Mouse (Mus musculus) lung, embryonic 14.5 days (tissue): ENCODE results near the gene Eps8l3. TPM values are rescaled to one million over a fixed set of nuclear protein-coding genes. Genes with fewer than 3 reads are reported as not detected.
A peak's percentile ranks its signal among the peaks of the same experiment; 100 is the strongest.

Experiments
- ATAC-seq: fragments of 200-750 bp; cut with Nextera tagmentation; 2 replicates; pipeline ENCODE4 v1.8.0; 2017; ENCODE audit warnings: mild to moderate bottlenecking, moderate TSS enrichment, moderate library complexity; ENCODE audit not compliant: insufficient read depth
- DNase-seq: peaks from one replicate; pipeline ENCODE4 v3.0.0-alpha.2; 2015
- H3K27ac ChIP-seq: fragments of 300-500 bp; sonication (generic); 2 replicates; pipeline ENCODE4 v1.5.1; 2014; ENCODE audit warnings: low read depth, mild to moderate bottlenecking, moderate library complexity
- H3K27me3 ChIP-seq: fragments of 300-500 bp; sonication (generic); 2 replicates; pipeline ENCODE4 v1.6.1; 2014; ENCODE audit warnings: low read length, control low read depth; ENCODE audit not compliant: insufficient read depth
- H3K36me3 ChIP-seq: fragments of 300-500 bp; sonication (generic); 2 replicates; pipeline ENCODE4 v1.6.1; 2014; ENCODE audit warnings: control low read depth; ENCODE audit not compliant: insufficient read depth
- H3K4me1 ChIP-seq: fragments of 300-500 bp; sonication (generic); 2 replicates; pipeline ENCODE4 v1.6.1; 2014; ENCODE audit warnings: antibody characterized with exemption, control low read depth; ENCODE audit not compliant: insufficient read depth
- H3K4me2 ChIP-seq: fragments of 300-500 bp; sonication (generic); 2 replicates; pipeline ENCODE4 v1.6.1; 2014; ENCODE audit warnings: mild to moderate bottlenecking
- H3K4me3 ChIP-seq: fragments of 300-500 bp; sonication (generic); 2 replicates; pipeline ENCODE4 v1.5.1; 2014; ENCODE audit warnings: low read depth, low read length
- H3K9ac ChIP-seq: fragments of 300-500 bp; sonication (generic); 2 replicates; pipeline ENCODE4 v1.6.1; 2014
- H3K9me3 ChIP-seq: fragments of 300-500 bp; sonication (generic); 2 replicates; pipeline ENCODE4 v1.6.1; 2016; ENCODE audit warnings: low read depth, low read length, control low read depth
- CTCF ChIP-seq: IDR thresholded peaks from 2 replicates; pipeline ENCODE4 v1.5.1; 2016; ENCODE audit warnings: antibody characterized with exemption, low read depth
- WGBS: fragments of 180-500 bp; shearing (Covaris S2); extraction: QIAGEN DNeasy Blood & Tissue Kit; methylation state at CpG from one replicate; pipeline ENCODE4 v1.1.7; 2014; 5-methylcytosine and 5-hydroxymethylcytosine counted together
- polyA plus RNA-seq: library from polyadenylated mRNA; unstranded; fragments of >200 nt; fragmentation: Nextera tagmentation; extraction: Ambion mirVana; gene quantifications from 2 replicates; pipeline ENCODE4 v1.2.1, GENCODE M21; 2014

The Eps8l3 gene
- polyA plus RNA-seq, 1 experiment from 2014 or later, result not detected

DNA sequence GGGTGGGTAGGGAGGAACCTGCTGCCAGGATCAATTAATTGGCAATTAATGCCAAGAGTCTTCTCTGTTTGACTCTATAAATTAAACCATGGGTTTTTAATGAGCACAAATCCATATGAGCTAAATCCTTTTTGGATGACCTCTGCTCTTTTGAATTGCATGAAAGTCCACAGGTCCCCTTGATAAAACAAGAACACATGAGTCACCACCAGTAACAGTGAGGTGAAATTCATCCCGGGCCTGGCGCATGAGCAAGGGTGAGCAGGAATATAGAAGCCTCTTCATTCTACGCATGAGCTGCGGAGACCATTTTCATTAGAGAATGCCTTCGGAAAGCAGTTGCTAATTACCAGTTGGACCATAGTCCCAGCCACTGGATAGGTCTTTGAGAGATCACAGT lies 43.3 kb downstream of the Eps8l3 start:
- Histone ChIP-seq H3K27me3 (no peaks in the 10 kb centered on the region), H3K4me1 (no peaks in the 10 kb centered on the region), H3K27ac (no peak overlapping the region), H3K4me3 (no peak overlapping the region), H3K36me3 (no peaks in the 10 kb centered on the region), H3K9ac (no peak overlapping the region), H3K4me2 (no peak overlapping the region), H3K9me3 (no peaks in the 10 kb centered on the region)
- 92% methylated on average over 5 of the region's 5 CpGs for WGBS
- TF ChIP-seq CTCF, result no peak
- ATAC-seq (no peak), DNase-seq (no peak)

DNA sequence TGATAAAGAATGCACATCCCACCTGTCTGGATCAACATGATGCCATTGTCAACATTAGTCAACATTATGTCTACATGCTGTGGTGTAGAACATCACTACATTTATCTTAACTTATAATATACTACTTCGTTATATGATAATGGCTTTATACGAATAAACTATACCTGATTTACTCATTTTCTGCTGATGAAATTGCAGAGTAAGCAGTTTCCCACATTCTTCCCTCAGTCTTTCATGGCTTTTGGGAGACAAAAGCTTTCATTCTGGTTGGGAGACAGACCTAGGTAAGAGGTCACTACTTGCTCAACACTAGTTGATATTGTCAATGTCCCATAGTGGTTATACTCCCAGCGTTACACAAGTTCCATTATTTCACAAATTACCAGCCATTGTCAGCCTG lies 48.3 kb downstream of the Eps8l3 start:
- Histone ChIP-seq H3K9me3 (no peaks in the 10 kb centered on the region), H3K4me3 (no peak overlapping the region), H3K9ac (no peak overlapping the region), H3K27ac (no peak overlapping the region), H3K36me3 (no peaks in the 10 kb centered on the region), H3K4me2 (no peak overlapping the region), H3K27me3 (no peaks in the 10 kb centered on the region), H3K4me1 (no peaks in the 10 kb centered on the region)
- no peak for TF ChIP-seq CTCF
- no peak for DNase-seq
- WGBS, result 86% methylated on average over 3 of the region's 3 CpGs
- ATAC-seq, result no peak

DNA sequence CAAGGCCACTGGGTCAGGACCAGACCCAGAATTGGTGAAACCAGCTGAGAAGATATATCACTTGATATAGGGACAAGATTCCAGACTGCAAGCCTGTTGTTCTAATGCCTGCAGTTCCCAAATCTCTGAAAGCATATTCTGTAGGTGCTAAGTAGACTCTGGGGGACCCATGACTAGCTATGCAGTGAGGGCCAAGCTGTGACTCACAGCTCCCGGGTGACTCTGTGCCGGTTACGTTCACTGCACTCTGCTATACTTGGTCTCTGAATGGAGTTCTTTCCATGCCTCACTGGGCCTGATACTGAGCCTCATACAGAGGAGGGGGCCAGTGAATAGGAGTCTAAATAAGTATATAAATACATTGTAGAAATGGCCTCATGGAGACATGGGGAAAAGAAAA lies 50.8 kb downstream of the Eps8l3 start:
- no peaks in the 10 kb centered on the region for H3K9me3 ChIP-seq
- H3K4me1 ChIP-seq, result no peaks in the 10 kb centered on the region
- TF ChIP-seq CTCF, result no peak
- no peak for DNase-seq
- H3K4me3 ChIP-seq, result no peak overlapping the region
- no peak for ATAC-seq
- H3K36me3 ChIP-seq, result no peaks in the 10 kb centered on the region
- H3K27me3 ChIP-seq, result no peaks in the 10 kb centered on the region
- H3K9ac ChIP-seq, result no peak overlapping the region
- WGBS, result 92% methylated on average over 3 of the region's 3 CpGs
- no peak overlapping the region for H3K27ac ChIP-seq
- H3K4me2 ChIP-seq, result no peak overlapping the region

DNA sequence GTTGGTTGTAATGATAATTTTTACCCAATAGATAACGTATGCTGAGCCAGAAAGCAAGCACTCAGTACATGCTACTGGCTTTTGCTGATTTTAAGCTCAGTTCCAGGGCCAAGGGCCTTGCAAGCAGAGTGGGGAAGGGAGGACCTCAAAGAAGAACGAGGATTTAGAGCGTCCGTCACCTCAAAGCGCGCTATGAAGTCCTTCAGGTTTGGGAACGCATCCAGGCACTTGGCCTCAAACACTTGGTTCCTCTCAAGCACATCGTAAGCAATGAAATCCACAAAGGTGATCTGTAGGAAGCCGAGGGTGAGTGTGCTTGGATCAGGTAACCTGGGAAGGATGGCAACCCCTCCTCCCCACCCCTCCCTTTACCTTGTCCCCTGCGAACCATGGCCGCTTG lies 51.7 kb downstream of the Eps8l3 start:
- no peak overlapping the region for H3K4me2 ChIP-seq
- H3K27ac ChIP-seq, result no peak overlapping the region
- no peak for TF ChIP-seq CTCF
- no peaks in the 10 kb centered on the region for H3K9me3 ChIP-seq
- no peaks in the 10 kb centered on the region for H3K36me3 ChIP-seq
- no peak overlapping the region for H3K9ac ChIP-seq
- H3K4me1 ChIP-seq, result no peaks in the 10 kb centered on the region
- no peak overlapping the region for H3K4me3 ChIP-seq
- DNase-seq, result no peak
- ATAC-seq, result no peak
- H3K27me3 ChIP-seq, result no peaks in the 10 kb centered on the region
- 60% methylated on average over 11 of the region's 11 CpGs for WGBS

DNA sequence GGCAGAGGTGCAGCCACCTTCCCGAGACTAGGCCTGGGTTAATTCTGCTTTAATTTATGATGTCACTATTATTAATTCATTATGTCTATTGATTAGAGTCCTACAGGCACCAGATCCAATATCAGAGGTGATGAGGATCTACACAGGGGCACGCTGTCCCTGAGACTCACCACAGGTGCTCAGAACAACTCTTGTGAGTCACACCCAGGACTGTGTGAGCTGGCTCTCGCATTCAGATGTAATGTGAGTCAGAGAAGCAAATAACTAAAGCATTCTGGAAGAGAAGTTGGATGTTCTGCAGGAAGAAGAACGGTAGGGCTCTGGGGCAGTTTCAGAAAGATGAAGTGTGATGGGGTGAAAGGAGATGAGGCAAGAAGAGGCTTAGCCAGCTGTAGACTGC lies 52.2 kb downstream of the Eps8l3 start:
- Histone ChIP-seq H3K27ac (no peak overlapping the region), H3K36me3 (no peaks in the 10 kb centered on the region), H3K4me1 (no peaks in the 10 kb centered on the region), H3K27me3 (no peaks in the 10 kb centered on the region), H3K4me2 (no peak overlapping the region), H3K9ac (no peak overlapping the region), H3K4me3 (no peak overlapping the region), H3K9me3 (no peaks in the 10 kb centered on the region)
- ATAC-seq, result no peak
- DNase-seq, result no peak
- no peak for TF ChIP-seq CTCF
- 67% methylated on average over 4 of the region's 4 CpGs for WGBS

DNA sequence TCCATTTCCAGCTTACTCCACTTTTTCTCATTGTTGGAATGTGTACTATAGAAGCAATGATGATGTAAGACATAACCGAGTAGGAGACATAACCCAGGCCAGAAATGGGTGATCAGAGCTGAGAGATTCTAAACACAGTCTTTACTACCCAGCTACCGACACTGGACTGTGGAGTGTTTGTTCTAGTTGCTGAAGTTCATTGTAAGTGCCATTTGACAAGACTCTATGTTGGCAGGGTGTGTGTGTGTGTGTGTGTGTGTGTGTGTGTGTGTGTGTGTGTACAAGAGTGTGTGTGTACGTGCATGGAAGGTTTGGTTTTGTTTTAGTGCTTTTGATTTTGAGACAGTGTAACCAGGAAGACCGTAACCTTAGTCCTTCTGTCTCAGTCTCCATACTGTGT lies 52.7 kb downstream of the Eps8l3 start:
- 65% methylated on average over 4 of the region's 4 CpGs for WGBS

DNA sequence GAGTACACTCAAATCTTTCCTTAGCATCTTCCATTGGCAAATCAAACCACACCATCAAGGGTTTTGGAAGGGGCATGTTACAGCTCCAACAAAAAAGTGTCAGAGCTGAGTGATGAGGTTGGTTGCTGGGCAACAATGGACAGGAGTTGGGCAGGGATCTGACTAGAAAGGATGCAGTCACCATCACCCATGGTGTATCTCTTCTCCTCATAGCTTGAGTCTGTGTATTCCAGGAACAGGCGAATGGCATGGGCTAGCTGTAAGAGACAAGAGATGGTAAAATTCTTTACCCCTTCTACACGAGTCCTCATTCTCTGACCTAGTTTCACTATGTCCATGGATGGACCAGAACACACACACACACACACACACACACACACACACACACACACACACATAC lies 54.1 kb downstream of the Eps8l3 start:
- Histone ChIP-seq H3K4me1 (no peaks in the 10 kb centered on the region), H3K36me3 (no peaks in the 10 kb centered on the region), H3K9me3 (no peaks in the 10 kb centered on the region), H3K27me3 (no peaks in the 10 kb centered on the region), H3K4me3 (peak overlapping the region; percentile 16), H3K4me2 (peak overlapping the region; percentile 58), H3K27ac (peak overlapping the region; percentile 56), H3K9ac (no peak overlapping the region)
- ATAC-seq (no peak), DNase-seq (peak; percentile 8)
- WGBS, result 71% methylated on average over 2 of the region's 2 CpGs
- no peak for TF ChIP-seq CTCF

More for the DNA sequence above, 52.7 kb downstream of the Eps8l3 start:
- TF ChIP-seq CTCF, result no peak
- no peak for DNase-seq
- Histone ChIP-seq H3K4me1 (no peaks in the 10 kb centered on the region), H3K27me3 (no peaks in the 10 kb centered on the region), H3K36me3 (no peaks in the 10 kb centered on the region), H3K4me2 (no peak overlapping the region), H3K9me3 (no peaks in the 10 kb centered on the region), H3K9ac (no peak overlapping the region), H3K4me3 (no peak overlapping the region), H3K27ac (no peak overlapping the region)
- no peak for ATAC-seq

DNA sequence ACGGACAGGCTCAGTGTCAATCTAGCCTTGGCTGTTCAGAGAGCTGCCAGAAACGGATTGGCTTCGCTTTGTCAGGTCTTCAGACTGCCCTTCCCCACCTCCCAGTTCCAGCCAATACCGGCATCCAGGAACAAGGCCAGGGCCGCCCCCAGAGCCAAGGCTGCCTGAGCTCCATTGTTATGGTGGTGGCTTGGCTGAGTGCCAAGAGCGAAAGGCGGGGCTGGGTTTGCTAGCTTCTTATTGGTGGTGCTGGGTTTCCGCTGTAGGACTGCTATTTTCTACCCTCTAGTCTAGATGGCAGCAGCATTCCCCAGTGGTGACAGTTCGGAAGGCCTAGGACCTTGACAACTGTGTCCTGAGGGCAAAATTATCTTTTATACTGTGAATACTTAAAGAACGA lies 54.6 kb downstream of the Eps8l3 start, which contains the start of gene Gstm7:
TSS of gene Gstm7 (minus strand) at position 148 of the 400 bp plus-strand sequence.
- ATAC-seq (peak; percentile 97), DNase-seq (peak; percentile 99)
- Histone ChIP-seq H3K4me2 (peak within 1 kb of the TSS; percentile 58), H3K36me3 (no peaks in the 10 kb centered on the region), H3K9ac (no peak within 1 kb of the TSS), H3K4me3 (peak within 1 kb of the TSS; percentile 16), H3K27ac (peak within 1 kb of the TSS; percentile 56), H3K9me3 (no peaks in the 10 kb centered on the region), H3K27me3 (no peaks in the 10 kb centered on the region), H3K4me1 (no peaks in the 10 kb centered on the region)
- WGBS, result 4% methylated on average over 10 of the region's 10 CpGs
- peak; percentile 44; the same call in 1 of the 2 replicates for TF ChIP-seq CTCF
